In genomic region chr19:14676929-14677328, GRCm38 (mm10) we compare ENCODE assay signal across 13 mouse cellular contexts.
"Had no signal": no experiment of that assay in that cellular context is flagged by ENCODE, and none has a peak within 500 bp of the region (broad histone marks: within the 10 kb centered on the region; RNA-seq: fewer than 3 reads in every experiment).

No protein-coding gene starts in this region.

- DNase-seq: kidney, adult 11 months; kidney, adult 9 months; kidney, postnatal 4 days; left cerebral cortex, postnatal 4 days; thymus, adult 18-20 months; thymus, postnatal 25 days had no signal

- H3K9me3 ChIP-seq: limb, embryonic 13.5 days; lung, embryonic 15.5 days; midbrain, embryonic 10.5 days had no signal

- ATAC-seq: midbrain, embryonic 16.5 days had no signal

- H3K27ac ChIP-seq: kidney, postnatal 0 days; layer of hippocampus, adult 2 months; limb, embryonic 13.5 days; lung, embryonic 15.5 days; midbrain, embryonic 10.5 days had no signal

- H3K4me3 ChIP-seq: layer of hippocampus, adult 2 months; limb, embryonic 13.5 days; lung, embryonic 15.5 days; midbrain, embryonic 10.5 days; myocyte had no signal

- H3K9ac ChIP-seq: limb, embryonic 13.5 days; lung, embryonic 15.5 days had no signal

- H3K27me3 ChIP-seq: limb, embryonic 13.5 days; lung, embryonic 15.5 days had no signal

- H3K36me3 ChIP-seq: limb, embryonic 13.5 days; lung, embryonic 15.5 days; midbrain, embryonic 10.5 days had no signal

- H3K4me1 ChIP-seq: lung, embryonic 15.5 days had no signal
